Mouse (Mus musculus) induced T-regulatory cell, adult 2 months (primary cell): ENCODE measurements around the gene Tesk2.
"Not testable (repeated sequence)": the region's sequence is repeated elsewhere in the genome, so short reads cannot be mapped to it uniquely, and the experiment has no call there.

ENCODE experiments used
- DNase-seq: peaks from one replicate; pipeline ENCODE4 v3.0.0-alpha.2; 2012; ENCODE audit warnings: low read depth

Gene Tesk2

DNA sequence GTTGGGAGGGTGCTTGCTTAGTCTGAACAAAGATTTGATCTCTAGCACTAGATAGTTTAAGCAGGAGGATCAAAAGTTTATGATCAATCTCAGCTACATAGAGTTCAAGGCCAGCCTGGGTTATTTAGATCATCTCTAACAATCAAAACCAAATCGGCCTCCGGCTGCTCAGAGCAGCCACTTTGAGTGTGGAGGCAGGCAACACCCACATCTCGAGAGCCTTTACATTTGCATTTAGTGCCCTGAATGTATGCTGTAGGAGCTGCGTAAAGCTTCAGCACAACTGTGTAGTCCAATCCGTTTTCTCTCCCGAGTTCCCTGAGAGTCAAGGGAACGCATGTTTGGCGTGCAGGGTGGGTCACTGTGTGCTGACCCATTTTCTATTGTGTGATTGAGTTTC is 71.7 kb downstream of the Tesk2 start:
- DNase-seq: no peak

DNA sequence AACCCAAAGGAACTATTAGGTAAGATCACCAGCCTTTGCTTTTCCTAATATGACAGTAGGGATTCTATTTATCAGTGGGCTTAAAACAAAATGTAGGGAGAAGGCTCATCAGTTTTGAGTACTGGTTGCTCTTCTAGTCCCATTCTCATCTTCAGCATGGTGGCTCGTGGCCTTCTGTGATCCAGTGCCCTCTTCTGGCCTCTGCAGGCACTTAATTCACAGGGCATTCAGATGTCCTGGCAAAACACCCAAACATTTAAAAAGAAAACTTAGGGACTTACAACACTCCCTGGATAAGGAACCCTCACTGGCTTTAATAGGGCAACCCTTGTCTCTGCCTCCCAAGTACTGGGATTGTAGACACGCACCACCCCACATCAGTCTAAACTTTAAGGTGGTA is 73.5 kb downstream of the Tesk2 start:
- no peak for DNase-seq

DNA sequence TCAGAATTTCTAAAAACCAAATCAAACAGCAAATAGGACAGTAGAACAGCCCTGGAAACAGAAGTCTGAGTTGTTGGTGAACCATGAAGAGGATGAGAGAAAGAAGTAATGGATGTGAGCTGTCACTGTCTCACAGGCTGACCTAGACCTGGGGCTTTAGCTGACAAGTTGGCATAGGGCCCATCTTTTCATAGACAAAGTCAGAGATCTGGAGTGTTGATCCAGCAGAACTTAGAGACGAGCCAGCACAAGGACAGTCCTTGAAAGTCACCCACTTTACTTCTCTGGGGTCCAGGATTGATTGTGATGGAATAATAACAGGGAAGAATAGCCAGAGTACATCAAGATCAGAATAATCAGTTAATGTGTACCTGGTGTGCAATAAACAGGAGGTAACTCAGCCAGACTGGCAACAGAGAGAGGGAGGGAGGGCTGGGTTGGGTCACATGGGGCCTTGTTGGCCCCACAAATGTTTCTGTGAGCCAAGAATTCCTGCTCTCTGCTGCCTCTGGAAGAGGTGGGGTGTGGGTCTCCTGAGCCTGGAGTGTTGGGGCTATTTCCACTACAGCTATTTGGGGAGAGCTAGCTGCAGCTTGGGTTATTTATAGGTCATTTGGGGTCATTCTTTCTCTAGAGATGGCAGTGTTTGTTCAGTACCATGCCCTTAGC is 75.8 kb downstream of the Tesk2 start:
- no peak for DNase-seq

DNA sequence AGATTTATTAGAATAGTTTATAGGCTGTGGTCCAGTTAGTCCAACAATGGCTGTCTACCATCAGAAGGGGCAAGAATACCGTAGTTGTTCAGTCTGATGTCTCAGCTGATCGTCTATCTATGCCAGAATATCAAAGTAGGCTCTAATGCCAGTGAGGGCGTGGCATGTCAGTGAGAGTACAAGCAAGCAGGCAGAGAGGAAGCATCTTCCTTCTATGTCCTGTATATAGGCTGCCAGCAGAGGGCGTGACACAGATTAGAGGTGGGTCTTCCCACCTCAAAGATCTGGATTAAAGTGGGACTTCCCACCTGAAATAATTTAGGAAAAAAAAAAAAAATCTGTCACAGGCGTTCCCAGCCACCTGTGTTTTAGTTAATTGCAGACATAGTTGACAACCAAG is 79.2 kb downstream of the Tesk2 start:
- DNase-seq: peak; percentile 66

DNA sequence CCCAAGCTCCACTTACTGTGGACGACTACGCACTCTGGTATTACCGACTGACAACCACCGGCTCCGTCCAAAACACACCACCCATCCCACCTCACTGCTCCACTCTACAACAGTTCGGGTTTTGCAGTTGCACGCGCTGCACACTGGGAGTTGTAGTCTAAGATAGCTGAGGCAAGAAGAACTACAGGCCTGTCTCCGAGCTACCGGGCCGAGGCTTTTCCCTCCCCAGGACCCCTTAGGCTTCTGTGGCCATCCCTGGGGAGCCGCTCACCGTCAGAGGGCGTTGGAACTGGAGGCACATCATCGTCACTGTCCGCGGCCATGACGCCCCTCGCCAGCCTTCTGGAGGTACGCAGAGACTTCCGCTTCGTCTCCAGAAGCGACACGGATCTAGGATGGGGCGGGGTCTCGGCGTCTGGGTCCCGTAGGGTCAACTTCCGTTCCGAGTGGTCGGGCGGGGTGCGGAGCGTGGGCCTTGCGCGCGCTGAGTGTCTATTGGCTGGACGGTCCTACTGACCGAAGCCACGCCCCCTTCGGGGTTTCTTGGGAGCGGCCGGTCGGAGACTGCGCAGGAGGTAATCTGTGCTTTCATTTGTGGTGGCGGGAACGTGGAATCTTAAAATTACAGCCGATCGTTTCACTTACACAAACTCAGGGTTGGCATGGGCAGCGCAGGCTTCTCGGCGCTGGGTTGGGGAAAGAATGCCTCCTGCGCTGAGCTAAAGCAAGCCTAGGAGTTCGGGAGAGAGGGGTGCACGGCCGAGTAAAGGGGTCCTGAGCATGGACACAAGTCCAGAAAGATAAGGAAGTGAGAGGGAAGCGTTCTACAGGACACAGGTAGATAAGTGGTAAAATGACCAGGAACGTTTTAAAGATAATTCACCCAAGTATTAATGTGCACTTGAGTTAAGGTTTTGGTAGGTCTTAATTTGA is 86.7 kb downstream of the Tesk2 start, which contains the start of the genes Toe1 and Mutyh:
Gene Toe1, minus strand, starts transcription at position 444 of the 933 bp plus-strand sequence.
Gene Mutyh, plus strand, starts transcription at position 527 of the 933 bp plus-strand sequence.
- DNase-seq: peak; percentile 98

DNA sequence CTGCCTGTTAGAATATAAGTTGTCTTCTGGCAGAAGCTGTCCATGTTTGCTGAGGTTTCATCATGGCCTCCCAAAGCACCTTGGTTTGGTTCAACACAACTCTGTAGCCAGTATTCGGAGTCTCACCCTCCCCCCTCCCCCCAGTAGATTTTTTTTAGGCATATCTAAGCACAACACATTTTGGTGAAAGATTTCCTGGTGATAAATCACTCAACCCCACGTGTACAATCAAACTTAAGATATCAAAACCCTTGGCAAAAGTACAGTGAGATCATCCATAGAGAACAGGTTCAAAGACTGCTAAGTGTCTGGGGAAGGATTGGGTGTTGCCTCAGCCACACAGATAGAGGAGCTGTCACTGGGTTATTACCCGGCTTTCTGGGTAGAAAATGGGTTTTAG is 90.3 kb downstream of the Tesk2 start:
- no peak for DNase-seq

DNA sequence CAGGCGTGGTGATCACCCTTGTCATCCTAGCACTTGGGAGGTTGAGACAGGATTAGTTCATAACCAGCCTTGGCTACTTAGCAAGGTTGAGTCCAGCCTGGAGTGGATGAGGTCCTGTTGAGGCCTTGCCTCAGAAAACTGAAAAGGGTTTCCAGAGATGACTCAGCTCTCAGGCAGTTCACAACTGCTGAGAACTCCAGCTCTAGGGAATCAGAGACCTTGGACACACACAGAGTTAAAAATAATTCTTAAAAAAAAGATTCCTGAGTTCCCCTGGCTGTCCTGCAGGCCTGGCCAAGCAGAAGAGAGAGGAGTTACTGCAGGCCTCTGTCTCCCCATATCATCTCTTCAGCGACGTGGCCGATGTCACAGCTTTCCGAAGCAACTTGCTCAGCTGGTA is 94.5 kb downstream of the Tesk2 start:
- no peak for DNase-seq

DNA sequence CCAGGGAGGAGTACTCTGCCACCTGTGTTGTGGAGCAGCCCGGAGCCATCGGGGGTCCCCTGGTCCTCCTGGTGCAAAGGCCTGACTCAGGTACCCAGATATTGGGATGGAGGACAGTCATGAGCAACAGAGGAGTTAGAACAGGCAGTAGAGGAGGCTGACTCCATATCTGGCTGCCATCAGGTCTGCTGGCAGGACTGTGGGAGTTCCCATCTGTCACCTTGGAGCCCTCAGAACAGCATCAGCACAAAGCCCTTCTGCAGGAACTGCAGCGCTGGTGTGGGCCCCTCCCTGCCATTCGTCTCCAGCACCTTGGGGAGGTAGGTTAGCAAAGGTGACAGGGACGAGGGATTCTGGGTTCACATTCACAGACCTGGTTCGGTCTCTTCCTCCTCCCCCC is 96.7 kb downstream of the Tesk2 start:
- DNase-seq: no peak

DNA sequence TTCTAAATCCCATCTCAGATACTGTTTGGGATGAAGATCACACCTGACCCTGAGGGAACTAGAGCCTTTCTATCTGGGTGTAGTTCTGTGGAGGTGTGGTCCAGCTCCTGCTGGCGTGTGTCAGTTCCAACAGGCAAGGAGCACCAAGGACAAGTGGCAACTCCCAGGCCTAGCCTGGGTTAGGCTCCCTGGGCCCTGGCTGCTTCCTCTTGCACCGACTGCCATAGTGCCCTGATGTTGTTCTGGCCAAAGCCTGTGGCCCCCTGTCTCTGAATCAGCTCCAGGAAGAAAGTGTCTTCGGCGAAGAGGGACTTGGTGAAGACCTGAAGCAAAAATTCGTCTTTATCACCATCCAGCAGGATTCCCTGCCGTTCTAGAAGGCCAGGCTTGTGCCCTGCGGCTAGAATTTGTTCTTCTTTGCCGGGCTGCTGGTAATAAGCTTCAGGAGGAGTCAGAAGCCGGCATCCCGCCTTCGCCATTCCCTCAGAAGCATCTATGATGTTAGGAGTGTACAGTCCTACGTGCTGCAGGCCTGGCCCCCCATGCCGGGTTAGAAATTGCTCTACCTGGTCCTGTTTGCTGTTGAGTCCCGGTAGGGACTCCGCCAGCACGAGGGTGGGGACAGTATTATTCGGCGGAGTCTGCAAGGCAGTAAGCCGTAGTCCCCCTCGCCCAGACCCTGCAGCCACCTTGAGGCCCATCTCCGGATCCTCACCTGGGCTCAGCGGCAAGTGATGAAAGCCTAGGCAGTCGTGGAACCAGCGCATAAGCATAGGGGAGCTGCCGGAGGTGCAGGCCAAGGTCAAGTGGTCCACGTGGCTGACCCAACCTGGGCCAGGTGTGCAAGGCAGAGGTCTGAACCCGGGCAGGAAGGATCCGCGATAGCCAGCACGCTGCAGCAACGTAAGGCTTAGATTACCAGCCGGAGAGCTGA is 99.5 kb downstream of the Tesk2 start:
- DNase-seq: no peak

DNA sequence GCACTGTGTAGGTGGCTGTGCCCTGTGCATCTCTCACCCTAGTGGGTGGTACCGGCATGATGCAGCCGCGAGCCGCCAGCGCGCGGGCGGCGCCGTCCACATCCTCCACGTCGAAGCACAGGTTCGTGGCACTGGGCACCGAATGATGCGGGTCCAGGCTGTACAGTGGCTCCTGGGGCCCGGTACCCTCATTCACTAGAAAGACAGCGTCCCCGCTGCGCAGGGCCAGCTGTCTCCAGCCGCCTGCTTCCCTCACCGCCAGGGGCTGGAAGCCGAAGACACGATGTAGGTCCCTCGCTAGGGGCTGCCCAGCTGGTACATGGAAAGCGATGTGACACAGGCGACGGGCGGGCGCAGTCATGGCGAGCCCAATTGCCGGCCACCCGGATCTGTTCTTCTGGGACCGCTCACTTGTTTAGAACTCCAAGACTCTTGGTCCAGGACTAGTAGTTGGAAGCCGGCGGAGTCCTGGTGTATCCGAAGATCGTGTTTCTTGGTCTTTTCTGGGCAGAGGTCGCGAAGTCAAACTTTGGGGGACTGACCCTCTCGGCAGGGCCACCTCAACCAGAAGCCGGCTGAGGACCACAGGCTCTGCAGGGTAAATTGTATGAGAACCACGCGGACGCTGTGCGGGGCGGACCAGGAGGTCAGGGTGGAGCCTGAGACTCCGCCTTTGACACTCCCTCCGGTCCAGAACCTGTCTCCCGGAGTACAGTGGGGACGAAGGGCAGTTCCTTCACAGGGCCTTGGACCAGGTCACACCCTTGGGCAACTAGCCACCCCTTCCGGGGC is 100.3 kb downstream of the Tesk2 start:
- peak; percentile 78 for DNase-seq

DNA sequence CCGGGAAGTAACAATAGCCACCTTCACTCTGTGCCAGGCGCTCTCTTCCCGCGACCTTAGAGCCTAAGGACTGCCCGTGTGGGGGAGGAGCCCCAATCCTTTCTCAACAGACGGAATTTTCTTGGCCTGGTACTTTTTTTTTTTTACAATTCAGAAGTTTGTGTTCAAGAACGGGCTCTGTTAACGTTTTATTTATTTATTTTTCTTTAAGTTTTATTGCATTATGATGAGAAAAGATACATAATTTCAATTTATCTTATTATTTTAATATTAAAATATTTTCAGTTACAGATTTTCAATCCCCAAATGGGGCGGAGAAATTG is 100.9 kb downstream of the Tesk2 start, which contains the start of gene Hpdl:
Gene Hpdl, minus strand, starts transcription at position 14 of the 323 bp plus-strand sequence.
- no peak for DNase-seq

DNA sequence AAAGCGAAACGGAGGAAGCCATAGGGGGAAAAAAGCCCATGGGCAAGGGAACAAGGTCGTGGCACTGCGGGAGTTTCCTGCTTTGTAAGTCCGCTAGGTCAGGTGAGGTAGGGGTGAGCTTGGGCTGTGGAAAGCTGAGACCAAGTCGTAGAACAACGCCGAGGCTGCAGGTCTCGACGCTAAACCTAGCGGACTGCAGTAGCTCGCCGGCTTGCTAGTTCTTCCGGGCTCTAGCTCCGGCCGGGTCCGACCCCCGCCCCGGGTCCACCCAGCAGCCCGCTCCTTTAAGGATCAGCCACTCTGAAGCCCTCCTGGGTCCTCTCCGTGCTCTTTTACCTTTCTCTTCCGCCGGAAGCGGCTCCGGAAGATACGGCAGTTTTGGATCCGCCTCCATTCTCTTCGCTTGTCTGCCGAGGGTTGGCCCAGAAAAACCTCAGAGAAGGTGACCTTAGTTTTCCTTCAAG is 103.8 kb downstream of the Tesk2 start:
- DNase-seq: peak; percentile 88

DNA sequence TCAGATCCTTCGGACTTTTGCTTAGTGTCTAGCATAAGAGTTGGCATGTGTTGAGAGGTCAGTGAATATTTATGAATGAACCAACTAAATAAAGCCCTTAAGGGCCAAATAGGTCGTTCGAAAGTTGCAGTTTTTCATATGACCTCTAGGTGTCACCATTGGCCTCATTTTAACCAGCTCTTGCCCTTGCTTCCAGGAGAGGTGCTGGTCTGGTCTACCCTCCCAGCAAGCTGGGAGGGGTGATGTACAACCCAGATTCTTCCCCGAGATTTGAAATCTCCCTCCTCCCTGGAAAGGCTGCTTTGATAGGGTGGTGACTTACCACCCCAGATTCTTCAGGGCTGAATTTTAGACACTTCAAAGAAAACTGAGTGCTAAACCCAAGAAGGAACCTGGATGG is 107.1 kb downstream of the Tesk2 start:
- peak; percentile 87 for DNase-seq

DNA sequence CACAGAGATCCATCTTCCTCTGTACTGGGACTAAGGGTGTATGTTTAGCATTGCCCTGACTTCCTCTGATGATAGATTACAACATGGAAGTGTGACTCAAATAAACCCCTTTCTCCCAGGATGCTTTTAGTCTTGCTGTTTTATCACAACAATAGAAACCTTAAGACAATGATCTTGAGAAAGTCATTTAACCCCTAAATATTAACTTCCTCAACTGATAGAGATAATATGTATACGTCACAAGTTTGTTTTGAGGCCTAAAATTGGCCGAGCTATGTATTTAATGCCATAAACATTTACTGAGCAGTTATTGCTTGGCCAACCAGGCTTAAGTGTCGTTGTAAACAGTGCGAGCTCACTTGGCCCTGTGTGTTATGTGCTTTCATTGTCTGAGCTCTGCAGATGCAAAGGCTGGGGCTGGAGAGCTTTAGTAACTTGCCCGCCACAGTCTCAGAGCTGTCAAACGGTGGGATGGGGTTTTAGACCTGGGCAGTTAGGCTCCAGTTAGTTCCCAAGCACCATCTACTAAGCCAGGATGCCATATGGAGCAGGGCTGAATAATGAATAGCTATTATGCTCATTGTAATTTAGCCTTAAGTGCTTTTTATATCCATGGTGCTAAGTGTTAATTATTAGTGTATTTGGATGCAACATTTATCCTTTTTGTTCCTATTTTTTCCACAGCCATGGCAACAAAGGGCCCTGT is 108.8 kb downstream of the Tesk2 start:
- no peak for DNase-seq

DNA sequence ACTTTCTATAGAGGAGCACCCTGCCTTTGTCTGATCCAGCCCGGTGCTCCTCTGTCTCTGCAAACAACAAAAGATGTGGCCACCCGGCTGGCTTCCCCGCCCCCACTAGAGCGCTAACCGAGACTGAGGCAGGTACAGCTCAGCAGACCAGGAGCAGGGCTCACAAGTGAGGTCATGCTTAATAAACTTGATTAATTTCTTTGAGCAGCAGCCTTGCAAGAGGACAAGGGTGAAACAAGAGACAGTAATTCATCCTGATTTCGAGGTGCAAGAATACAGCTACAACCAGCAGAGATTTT is 109.3 kb downstream of the Tesk2 start:
- DNase-seq: no peak

DNA sequence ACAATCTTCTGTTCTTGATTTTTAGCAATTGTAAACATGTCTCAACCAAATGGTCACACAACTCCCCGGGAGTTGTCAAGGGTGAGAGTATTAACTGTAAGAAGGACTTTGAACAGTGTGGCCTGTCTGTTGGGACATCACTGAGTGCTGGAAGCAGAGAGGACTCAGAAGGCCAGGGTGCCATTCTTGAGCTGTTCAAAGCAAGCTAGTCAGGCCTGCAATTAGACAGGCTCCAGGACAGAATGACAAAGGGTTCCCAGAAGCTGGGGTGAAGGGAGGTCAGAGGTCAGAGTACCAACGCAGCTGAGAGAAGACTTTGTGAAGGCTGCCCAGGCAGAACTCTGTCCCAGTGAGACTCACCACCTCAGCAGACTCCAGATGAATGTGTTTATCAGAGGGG is 118.3 kb downstream of the Tesk2 start:
- no peak for DNase-seq

DNA sequence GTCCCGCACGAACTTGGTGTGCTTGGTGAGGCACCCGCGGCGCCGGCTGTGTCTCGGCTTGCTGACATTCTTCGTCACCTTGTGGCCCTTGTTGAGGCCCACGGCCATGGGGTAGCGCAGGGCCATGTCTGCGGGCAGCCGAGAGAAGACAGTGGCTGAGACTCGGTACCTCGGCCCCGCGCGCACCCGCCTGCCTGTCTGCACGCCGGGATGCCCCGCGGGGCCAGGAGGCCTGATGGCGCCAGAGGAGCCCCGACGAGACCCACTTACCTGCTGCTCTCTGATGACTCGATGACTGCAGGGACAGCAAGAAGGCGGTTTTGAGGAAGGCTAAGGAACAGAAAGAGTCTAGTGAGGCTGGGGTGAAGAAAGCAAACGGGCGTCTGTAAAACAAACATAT is 119.3 kb downstream of the Tesk2 start:
- not testable (repeated sequence) for DNase-seq

DNA sequence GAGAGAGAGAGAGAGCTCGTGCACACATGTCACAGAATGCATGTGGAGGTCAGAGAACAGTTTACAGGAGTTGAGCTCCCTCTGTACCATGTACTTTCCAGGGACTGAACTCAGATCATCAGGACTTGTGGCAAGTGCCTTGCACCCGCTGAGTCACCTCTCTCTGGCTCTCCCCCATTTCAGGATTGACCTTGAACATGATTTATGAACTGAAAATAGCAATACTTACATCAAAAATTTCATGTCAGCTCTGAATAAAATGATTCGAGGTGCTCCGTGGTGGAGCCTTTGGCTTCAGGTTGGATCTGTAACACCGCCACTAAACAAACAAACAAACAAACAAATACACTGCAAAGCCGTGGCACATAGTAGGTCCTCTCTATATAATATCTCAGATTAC is 120.1 kb downstream of the Tesk2 start:
- DNase-seq: no peak

DNA sequence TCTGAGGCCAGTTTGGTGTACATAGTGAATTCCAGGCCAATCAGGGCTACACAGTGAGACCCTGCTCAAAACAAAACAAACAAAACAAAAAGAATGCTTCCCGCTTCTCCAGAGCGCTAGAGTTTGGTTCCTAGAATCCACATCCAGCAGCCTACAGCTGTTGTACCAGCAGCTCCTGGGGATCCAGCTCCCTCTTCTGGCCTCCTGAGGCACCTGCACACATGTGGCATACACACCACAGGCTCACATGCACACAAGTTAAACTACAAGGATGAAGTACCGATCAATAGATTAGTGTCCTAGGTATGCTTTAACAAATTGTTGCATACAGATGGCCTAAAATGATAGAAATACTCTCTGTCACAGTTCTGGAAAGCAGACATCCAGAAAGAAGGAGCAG is 123.6 kb downstream of the Tesk2 start:
- no peak for DNase-seq

DNA sequence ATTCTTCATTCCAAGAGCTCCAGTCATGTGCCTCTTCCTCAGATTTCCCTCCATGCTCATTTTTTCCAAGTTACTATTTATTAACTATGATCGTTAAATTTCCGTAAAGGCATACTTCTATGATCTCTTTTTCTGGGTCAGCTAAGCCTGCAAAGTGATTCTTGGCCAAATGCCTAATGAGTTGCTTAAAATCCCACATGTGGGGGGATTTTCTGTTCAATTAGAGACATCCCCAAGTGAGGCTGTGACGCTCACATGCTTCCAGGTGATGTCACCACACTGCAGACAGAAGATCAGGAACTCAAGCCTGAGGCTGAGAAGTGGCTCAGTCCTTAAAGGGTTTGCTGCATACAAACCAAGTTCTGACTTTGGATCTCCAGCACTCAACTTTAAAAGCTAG is 129.2 kb downstream of the Tesk2 start:
- no peak for DNase-seq

DNA sequence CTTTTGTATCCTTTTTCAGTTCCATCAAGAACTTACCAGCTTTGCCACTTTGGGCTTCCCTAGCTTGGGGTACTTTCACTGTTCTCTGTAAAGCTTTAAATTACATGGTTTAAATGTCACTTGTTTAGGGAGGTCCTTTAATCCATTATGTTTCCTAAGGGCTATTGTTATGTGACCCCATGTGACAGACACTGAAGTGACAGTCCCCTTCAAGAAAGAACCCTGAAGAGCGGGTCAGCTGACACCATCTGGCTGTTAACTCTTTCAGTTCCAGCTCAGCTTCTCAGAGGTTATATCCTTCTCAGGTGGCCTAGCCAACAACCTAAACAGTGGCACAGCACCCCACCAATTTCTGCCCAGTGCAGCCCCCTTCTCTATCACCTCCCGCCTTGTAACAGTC is 133.5 kb downstream of the Tesk2 start:
- no peak for DNase-seq
